In the genomic region with DNA sequence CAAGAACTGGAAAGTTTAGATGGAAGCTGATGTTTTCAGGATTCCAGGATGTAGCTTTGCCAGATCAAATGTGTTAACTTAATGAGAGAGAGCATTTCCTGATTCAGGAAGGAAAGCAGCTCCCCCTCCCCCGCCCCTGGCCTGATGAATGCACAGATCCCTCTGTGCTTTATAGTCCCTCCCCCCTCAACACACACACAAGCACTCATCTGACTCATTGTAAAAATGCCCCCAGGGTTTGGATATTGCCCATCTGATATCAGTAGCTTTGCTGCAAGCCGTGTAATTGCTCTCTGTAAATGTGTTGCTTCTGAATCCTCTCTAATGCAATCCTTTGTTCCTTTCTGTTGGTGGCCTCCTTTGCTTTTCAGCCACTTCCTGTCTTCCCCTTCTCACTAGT, we compare ENCODE assay signal across 12 mouse cellular contexts.
DNase-seq lines count a peak whose midpoint lies in the region; ATAC-seq and TF ChIP-seq lines count a peak whose summit lies in the region.
"Had no signal": no experiment of that assay in that cellular context is flagged by ENCODE, and none has a peak within 500 bp of the region (broad histone marks: within the 10 kb centered on the region; RNA-seq: fewer than 3 reads in every experiment).

No protein-coding gene starts in this region.

- TF ChIP-seq POLR2A in brain, embryonic 14.5 days (IDR thresholded peaks at IDR 0.05; ENCODE audit: borderline replicate concordance, extremely low read depth, insufficient read depth, insufficient read length, poor library complexity, severe bottlenecking) = no peak

- no peaks in the 10 kb centered on the region for H3K27me3 ChIP-seq in heart, embryonic 15.5 days
- no peaks in the 10 kb centered on the region for H3K27me3 ChIP-seq in hindbrain, embryonic 12.5 days
- H3K27me3 ChIP-seq in midbrain, embryonic 15.5 days (replicated peaks) = no peaks in the 10 kb centered on the region
- H3K27me3 ChIP-seq: embryonic facial prominence, embryonic 12.5 days; limb, embryonic 12.5 days had no signal

- no peak for TF ChIP-seq CTCF in brain, embryonic 14.5 days (IDR thresholded peaks at IDR 0.05; ENCODE audit: borderline replicate concordance, extremely low read depth, insufficient read depth, insufficient read length)

- intact Hi-C loops in left cerebral cortex, postnatal 4 days (cut with DNase I) = no loop called here

- no peak overlapping the region for H3K9ac ChIP-seq in heart, embryonic 15.5 days
- no peak overlapping the region for H3K9ac ChIP-seq in hindbrain, embryonic 12.5 days
- H3K9ac ChIP-seq in midbrain, embryonic 15.5 days = no peak overlapping the region
- H3K9ac ChIP-seq: embryonic facial prominence, embryonic 12.5 days; limb, embryonic 12.5 days had no signal

- no peak for DNase-seq in heart, adult 18-20 months
- peak; percentile 77 for DNase-seq in brain, embryonic 14.5 days (ENCODE audit: low read depth)
- no peak for DNase-seq in thymus, postnatal 0 days (ENCODE audit: low spot score)
- no peak for DNase-seq in gastrocnemius, postnatal 10 days
- no peak for DNase-seq in left cerebral cortex, postnatal 4 days
- DNase-seq: kidney, postnatal 10 days; right cerebral cortex, postnatal 25 days had no signal

- ATAC-seq in heart, embryonic 15.5 days (replicated peaks; ENCODE audit: insufficient number of reproducible peaks, insufficient read depth, low FRiP score, low read depth) = 0 out of 2 replicates have a peak, but pooled peaks have one; percentile 43
- ATAC-seq in hindbrain, embryonic 12.5 days (ENCODE audit: low FRiP score) = peak; percentile 74; the same call in 1 of the 2 replicates
- 0 out of 2 replicates have a peak, but pooled peaks have one; percentile 37 for ATAC-seq in midbrain, embryonic 15.5 days (replicated peaks)

- no peaks in the 10 kb centered on the region for H3K36me3 ChIP-seq in heart, embryonic 15.5 days
- no peaks in the 10 kb centered on the region for H3K36me3 ChIP-seq in hindbrain, embryonic 12.5 days
- no peaks in the 10 kb centered on the region for H3K36me3 ChIP-seq in midbrain, embryonic 15.5 days (replicated peaks)
- H3K36me3 ChIP-seq: embryonic facial prominence, embryonic 12.5 days; limb, embryonic 12.5 days had no signal

- no peak overlapping the region for H3K4me2 ChIP-seq in heart, embryonic 15.5 days
- H3K4me2 ChIP-seq in hindbrain, embryonic 12.5 days (replicated peaks) = no peak overlapping the region
- no peak overlapping the region for H3K4me2 ChIP-seq in midbrain, embryonic 15.5 days
- H3K4me2 ChIP-seq: embryonic facial prominence, embryonic 12.5 days; limb, embryonic 12.5 days had no signal

- no peak overlapping the region for H3K4me3 ChIP-seq in heart, embryonic 15.5 days
- H3K4me3 ChIP-seq in hindbrain, embryonic 12.5 days = no peak overlapping the region
- no peak overlapping the region for H3K4me3 ChIP-seq in midbrain, embryonic 15.5 days
- H3K4me3 ChIP-seq: embryonic facial prominence, embryonic 12.5 days; limb, embryonic 12.5 days had no signal

- H3K27ac ChIP-seq in heart, embryonic 15.5 days = no peak overlapping the region
- H3K27ac ChIP-seq in hindbrain, embryonic 12.5 days = peak overlapping the region; percentile 30; the same call in 1 of the 2 replicates
- no peak overlapping the region for H3K27ac ChIP-seq in midbrain, embryonic 15.5 days
- H3K27ac ChIP-seq: embryonic facial prominence, embryonic 12.5 days; limb, embryonic 12.5 days had no signal

- no peaks in the 10 kb centered on the region for H3K9me3 ChIP-seq in heart, embryonic 15.5 days (replicated peaks)
- no peaks in the 10 kb centered on the region for H3K9me3 ChIP-seq in hindbrain, embryonic 12.5 days (replicated peaks)
- no peaks in the 10 kb centered on the region for H3K9me3 ChIP-seq in midbrain, embryonic 15.5 days
- H3K9me3 ChIP-seq: embryonic facial prominence, embryonic 12.5 days; limb, embryonic 12.5 days had no signal

- 52% methylated on average over 2 of the region's 2 CpGs for WGBS in heart, embryonic 15.5 days
- 59% methylated on average over 2 of the region's 2 CpGs for whole genome bisulfite sequencing in hindbrain, embryonic 12.5 days
- 55% methylated on average over 2 of the region's 2 CpGs for WGBS in midbrain, embryonic 15.5 days

- 0 out of 2 replicates have a peak, but pooled peaks cover 2% of the 10 kb centered on the region for H3K4me1 ChIP-seq in heart, embryonic 15.5 days (replicated peaks)
- H3K4me1 ChIP-seq in hindbrain, embryonic 12.5 days = peaks cover 5% of the 10 kb centered on the region
- H3K4me1 ChIP-seq in midbrain, embryonic 15.5 days = peaks cover 7% of the 10 kb centered on the region
